18 mouse cellular contexts compared by ENCODE assay signal in the genomic region with DNA sequence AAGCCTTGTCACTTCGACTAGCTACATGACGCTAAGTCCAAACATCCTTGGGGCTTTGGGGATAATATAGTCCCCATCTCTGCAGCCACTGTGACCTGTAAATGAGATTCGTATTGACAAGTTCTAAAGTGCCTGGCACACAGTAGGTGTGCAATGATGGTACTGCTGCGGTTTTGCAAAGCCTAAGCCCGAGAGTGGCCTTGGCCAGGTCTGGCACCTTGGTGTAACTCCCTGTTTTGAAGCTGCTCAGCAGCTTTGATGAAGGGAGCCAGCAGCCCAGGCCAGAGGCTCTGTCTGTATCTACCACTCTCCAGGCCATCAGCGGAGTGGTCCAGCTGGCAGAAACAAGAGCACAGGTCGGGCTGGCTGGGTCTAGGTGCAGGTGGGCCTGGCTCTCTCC.
DNase-seq lines count a peak whose midpoint lies in the region; ATAC-seq lines count a peak whose summit lies in the region.
"Had no signal": no experiment of that assay in that cellular context is flagged by ENCODE, and none has a peak within 500 bp of the region (broad histone marks: within the 10 kb centered on the region; RNA-seq: fewer than 3 reads in every experiment).

No protein-coding gene starts in this region.

- no peaks in the 10 kb centered on the region for H3K27me3 ChIP-seq in limb, embryonic 11.5 days (ENCODE audit: control insufficient read depth, insufficient read depth, low read length)
- peaks cover 9% of the 10 kb centered on the region; the same call in 1 of the 2 replicates for H3K27me3 ChIP-seq in limb, embryonic 10.5 days (ENCODE audit: low read depth, poor library complexity, severe bottlenecking)
- no peaks in the 10 kb centered on the region for H3K27me3 ChIP-seq in embryonic facial prominence, embryonic 14.5 days (replicated peaks; ENCODE audit: control insufficient read depth, insufficient read depth, low read length)
- H3K27me3 ChIP-seq: hindbrain, embryonic 12.5 days; midbrain, embryonic 12.5 days had no signal

- H3K4me2 ChIP-seq in limb, embryonic 11.5 days (ENCODE audit: low read depth, severe bottlenecking) = no peak overlapping the region
- H3K4me2 ChIP-seq in embryonic facial prominence, embryonic 14.5 days (ENCODE audit: low read depth, low read length) = no peak overlapping the region
- H3K4me2 ChIP-seq: hindbrain, embryonic 12.5 days; liver, embryonic 11.5 days; midbrain, embryonic 12.5 days; neural tube, embryonic 12.5 days had no signal

- no peaks in the 10 kb centered on the region for H3K36me3 ChIP-seq in limb, embryonic 11.5 days (ENCODE audit: control insufficient read depth, insufficient read depth, low read length)
- H3K36me3 ChIP-seq in limb, embryonic 10.5 days = no peaks in the 10 kb centered on the region
- H3K36me3 ChIP-seq in embryonic facial prominence, embryonic 14.5 days (ENCODE audit: control insufficient read depth, insufficient read depth, low read length) = no peaks in the 10 kb centered on the region
- H3K36me3 ChIP-seq: hindbrain, embryonic 12.5 days; midbrain, embryonic 12.5 days; neural tube, embryonic 12.5 days had no signal

- DNase-seq in gastrocnemius, postnatal 25 days = peak; percentile 23
- DNase-seq in gastrocnemius, postnatal 10 days = no peak
- DNase-seq in limb, embryonic 11.5 days (ENCODE audit: low spot score) = no peak
- no peak for DNase-seq in limb, embryonic 10.5 days (ENCODE audit: low spot score)
- DNase-seq in embryonic facial prominence, embryonic 14.5 days (ENCODE audit: low spot score) = no peak
- DNase-seq in heart, postnatal 14 days = peak; percentile 18 to 35
- DNase-seq in ovary, adult 18-20 months (ENCODE audit: low spot score) = no peak
- DNase-seq: B cell, adult 2 months; cerebellum, adult 18-20 months; cerebellum, postnatal 36 days; kidney, adult 2 months had no signal

- H3K4me1 ChIP-seq in limb, embryonic 11.5 days (ENCODE audit: control insufficient read depth, insufficient read depth, low read length) = peaks cover 24% of the 10 kb centered on the region
- peaks cover 40% of the 10 kb centered on the region for H3K4me1 ChIP-seq in limb, embryonic 10.5 days
- peaks cover 21% of the 10 kb centered on the region for H3K4me1 ChIP-seq in embryonic facial prominence, embryonic 14.5 days (ENCODE audit: control insufficient read depth, insufficient read depth, low read length)

- no peaks in the 10 kb centered on the region for H3K9me3 ChIP-seq in limb, embryonic 11.5 days (ENCODE audit: control insufficient read depth, low read length)
- no peaks in the 10 kb centered on the region for H3K9me3 ChIP-seq in limb, embryonic 10.5 days (replicated peaks)
- no peaks in the 10 kb centered on the region for H3K9me3 ChIP-seq in embryonic facial prominence, embryonic 14.5 days (ENCODE audit: control insufficient read depth, low read length)
- H3K9me3 ChIP-seq: hindbrain, embryonic 12.5 days; midbrain, embryonic 12.5 days; neural tube, embryonic 12.5 days had no signal

- no peak overlapping the region for H3K9ac ChIP-seq in limb, embryonic 11.5 days (ENCODE audit: low read length)
- no peak overlapping the region for H3K9ac ChIP-seq in embryonic facial prominence, embryonic 14.5 days (ENCODE audit: low read depth, low read length)
- H3K9ac ChIP-seq: hindbrain, embryonic 12.5 days; midbrain, embryonic 12.5 days; neural tube, embryonic 12.5 days had no signal

- no peak for ATAC-seq in limb, embryonic 11.5 days (ENCODE audit: insufficient number of reproducible peaks, low FRiP score, low TSS enrichment, low read depth)
- no peak for ATAC-seq in embryonic facial prominence, embryonic 14.5 days (ENCODE audit: low read depth)

- 66% methylated on average over 7 of the region's 7 CpGs for WGBS in limb, embryonic 11.5 days
- 71% methylated on average over 7 of the region's 7 CpGs for WGBS in limb, embryonic 10.5 days
- 79% methylated on average over 7 of the region's 7 CpGs for WGBS in embryonic facial prominence, embryonic 14.5 days

- no peak overlapping the region for H3K4me3 ChIP-seq in limb, embryonic 11.5 days (ENCODE audit: low read depth, low read length)
- H3K4me3 ChIP-seq in limb, embryonic 10.5 days = no peak overlapping the region
- no peak overlapping the region for H3K4me3 ChIP-seq in embryonic facial prominence, embryonic 14.5 days (ENCODE audit: low read depth, low read length)
- H3K4me3 ChIP-seq: heart, adult 2 months; hindbrain, embryonic 12.5 days; midbrain, embryonic 12.5 days; neural tube, embryonic 12.5 days had no signal

- intact Hi-C loops in heart, postnatal 14 days (cut with DNase I) = no loop called here

- 0 out of 2 replicates have a peak overlapping the region, but pooled peaks have one; percentile 30 for H3K27ac ChIP-seq in limb, embryonic 11.5 days (replicated peaks; ENCODE audit: low read depth, low read length)
- H3K27ac ChIP-seq in limb, embryonic 10.5 days = no peak overlapping the region
- H3K27ac ChIP-seq in embryonic facial prominence, embryonic 14.5 days (replicated peaks; ENCODE audit: low read depth, low read length) = peak overlapping the region; percentile 45; the same call in 1 of the 2 replicates
- H3K27ac ChIP-seq: heart, adult 2 months; hindbrain, embryonic 12.5 days; macrophage; midbrain, embryonic 12.5 days; neural tube, embryonic 12.5 days; stomach, postnatal 0 days had no signal

Comparison
In these comparisons a context has a peak if more than half of its experiments do, and no peak if none do; other contexts are left out.
1. DNase-seq: peak in gastrocnemius, postnatal 25 days (single experiment) and heart, postnatal 14 days (2 of 2); none in gastrocnemius, postnatal 10 days (single experiment), limb, embryonic 11.5 days (single experiment), limb, embryonic 10.5 days (single experiment), embryonic facial prominence, embryonic 14.5 days (single experiment) and ovary, adult 18-20 months (single experiment).